Mouse (Mus musculus) lung, postnatal 25 days (tissue): ENCODE measurements at regions not wholly inside any gene's neighbourhood (a gene's known extent, or its start where the extent isn't known, plus 50 kb on each side); places are given as distances from the start of the nearest gene placed in this dataset.
A peak's percentile ranks its signal among the peaks of the same experiment; 100 is the strongest.

Source experiments
- DNase-seq: peaks from one replicate; pipeline ENCODE4 v3.0.0; 2022; ENCODE audit warnings: low spot score

DNA sequence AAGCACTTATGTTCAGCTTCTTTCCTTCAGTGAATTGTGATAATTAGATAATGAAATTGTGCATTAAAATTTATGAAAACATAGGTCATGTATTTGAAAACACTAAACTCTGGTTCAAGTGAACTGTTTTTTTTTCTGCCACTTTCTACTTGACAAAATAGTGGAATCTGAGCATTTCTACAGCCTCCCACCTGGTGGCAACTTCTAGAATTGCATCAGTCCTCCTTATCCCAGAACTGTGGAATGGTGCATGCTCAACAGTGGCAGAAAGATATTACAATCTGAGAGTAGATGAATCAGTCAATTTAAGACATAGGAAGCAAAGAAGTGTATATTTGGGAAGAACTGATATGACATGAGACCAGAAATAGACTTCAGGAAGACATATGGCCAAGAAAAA is 84.1 kb upstream of the Gm28269 start:
- DNase-seq: peak; percentile 4

DNA sequence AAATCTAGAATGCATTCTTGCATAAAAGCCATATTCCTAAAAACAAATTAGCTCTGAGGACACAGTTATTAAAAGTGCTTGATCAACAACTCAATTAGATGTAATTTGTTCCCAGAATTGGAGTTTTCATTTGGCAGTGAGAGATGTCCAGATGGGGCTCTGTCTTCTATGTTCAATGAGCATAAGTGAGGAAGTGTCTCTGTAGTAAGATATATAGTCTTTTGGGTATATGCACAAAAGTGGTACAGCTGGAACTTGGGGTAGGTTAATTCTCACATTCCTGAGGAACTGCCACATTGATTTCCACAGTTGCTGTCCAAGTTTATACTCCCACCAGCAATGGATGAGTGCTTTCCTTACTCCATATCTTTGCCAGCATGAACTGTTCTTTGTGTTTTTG is 64.3 kb upstream of the Gm28269 start:
- no peak for DNase-seq

GRCm38 (mm10) chrX:21801834-21802233 is 56.9 kb upstream of the Gm28269 start:
- no peak for DNase-seq
